Mouse (Mus musculus) stomach, embryonic 15.5 days (tissue): ENCODE measurements at regions not wholly inside any gene's neighbourhood (a gene's known extent, or its start where the extent isn't known, plus 50 kb on each side); places are given as distances from the start of the nearest gene placed in this dataset.

ENCODE experiments used
- ATAC-seq: fragments of 200-750 bp; cut with Nextera tagmentation; 2 replicates; pipeline ENCODE4 v1.8.0; 2017; ENCODE audit warnings: low read depth, moderate number of reproducible peaks, moderate TSS enrichment; ENCODE audit not compliant: insufficient read depth, low FRiP score
- H3K27ac ChIP-seq: fragments of 300-500 bp; sonication (generic); 2 replicates; pipeline ENCODE4 v1.5.1; 2015; ENCODE audit warnings: mild to moderate bottlenecking, inconsistent platforms
- H3K27me3 ChIP-seq: fragments of 300-500 bp; sonication (generic); replicated peaks from 2 replicates; pipeline ENCODE4 v1.6.1; 2015; ENCODE audit warnings: inconsistent platforms
- H3K36me3 ChIP-seq: fragments of 300-500 bp; sonication (generic); 2 replicates; pipeline ENCODE4 v1.6.1; 2015; ENCODE audit warnings: inconsistent platforms
- H3K4me1 ChIP-seq: fragments of 300-500 bp; sonication (generic); 2 replicates; pipeline ENCODE4 v1.6.1; 2015; ENCODE audit warnings: inconsistent platforms
- H3K4me2 ChIP-seq: fragments of 300-500 bp; sonication (generic); 2 replicates; pipeline ENCODE4 v1.6.1; 2015; ENCODE audit warnings: mild to moderate bottlenecking, inconsistent platforms
- H3K4me3 ChIP-seq: fragments of 300-500 bp; sonication (generic); replicated peaks from 2 replicates; pipeline ENCODE4 v1.5.1; 2015; ENCODE audit warnings: inconsistent platforms
- H3K9ac ChIP-seq: fragments of 300-500 bp; sonication (generic); 2 replicates; pipeline ENCODE4 v1.6.1; 2015; ENCODE audit warnings: inconsistent platforms
- H3K9me3 ChIP-seq: fragments of 300-500 bp; sonication (generic); 2 replicates; pipeline ENCODE4 v1.6.1; 2016; ENCODE audit warnings: inconsistent platforms
- WGBS: fragments of 180-500 bp; shearing (Covaris S2); methylation state at CpG from one replicate; pipeline ENCODE4 v1.1.7; 2015; 5-methylcytosine and 5-hydroxymethylcytosine counted together

GRCm38 (mm10) chr6:51272136-51272736 lies 160.2 kb upstream of the Nfe2l3 start:
- no peaks in the 10 kb centered on the region for H3K36me3 ChIP-seq
- H3K9me3 ChIP-seq, result no peaks in the 10 kb centered on the region
- H3K27me3 ChIP-seq, result no peaks in the 10 kb centered on the region
- WGBS, result 58% methylated on average over 19 of the region's 19 CpGs
- H3K9ac ChIP-seq, result no peak overlapping the region
- H3K4me3 ChIP-seq, result no peak overlapping the region; the same call in 1 of the 2 replicates
- H3K27ac ChIP-seq, result 0 out of 2 replicates have a peak overlapping the region, but pooled peaks have one; percentile 87
- H3K4me2 ChIP-seq, result peak overlapping the region; percentile 92
- ATAC-seq, result no peak
- H3K4me1 ChIP-seq, result peaks cover 2% of the 10 kb centered on the region; the same call in 1 of the 2 replicates

- Histone ChIP-seq H3K27me3 (no peaks in the 10 kb centered on the region), H3K4me1 (peaks cover 4% of the 10 kb centered on the region; the same call in 1 of the 2 replicates), H3K27ac (no peak overlapping the region), H3K9me3 (no peaks in the 10 kb centered on the region), H3K9ac (no peak overlapping the region), H3K4me2 (no peak overlapping the region), H3K36me3 (no peaks in the 10 kb centered on the region), H3K4me3 (no peak overlapping the region)
- 61% methylated on average over 10 of the region's 10 CpGs for WGBS
- ATAC-seq, result peak; percentile 31; the same call in 1 of the 2 replicates
Measured at GRCm38 (mm10) chr6:51279491-51279890, 153.0 kb upstream of the Nfe2l3 start.

- no peak overlapping the region for H3K9ac ChIP-seq
- H3K4me1 ChIP-seq, result peaks cover 4% of the 10 kb centered on the region; the same call in 1 of the 2 replicates
- H3K27me3 ChIP-seq, result no peaks in the 10 kb centered on the region
- no peak overlapping the region for H3K4me3 ChIP-seq
- WGBS, result 62% methylated on average over 7 of the region's 7 CpGs
- H3K9me3 ChIP-seq, result no peaks in the 10 kb centered on the region
- no peak overlapping the region for H3K4me2 ChIP-seq
- H3K36me3 ChIP-seq, result no peaks in the 10 kb centered on the region
- no peak for ATAC-seq
- H3K27ac ChIP-seq, result no peak overlapping the region
Measured at GRCm38 (mm10) chr6:51280231-51280630, 152.2 kb upstream of the Nfe2l3 start.

- Histone ChIP-seq H3K36me3 (no peaks in the 10 kb centered on the region), H3K9ac (no peak overlapping the region), H3K4me2 (0 out of 2 replicates have a peak overlapping the region, but pooled peaks have one; percentile 8), H3K4me3 (no peak overlapping the region), H3K4me1 (peaks cover 4% of the 10 kb centered on the region; the same call in 1 of the 2 replicates), H3K27ac (0 out of 2 replicates have a peak overlapping the region, but pooled peaks have one; percentile 9), H3K9me3 (no peaks in the 10 kb centered on the region), H3K27me3 (no peaks in the 10 kb centered on the region)
- 46% methylated on average over 11 of the region's 11 CpGs for WGBS
- ATAC-seq, result 0 out of 2 replicates have a peak, but pooled peaks have one; percentile 20
Measured at GRCm38 (mm10) chr6:51283916-51284706, 148.4 kb upstream of the Nfe2l3 start.

GRCm38 (mm10) chr6:51284881-51285280 lies 147.6 kb upstream of the Nfe2l3 start:
- Histone ChIP-seq H3K36me3 (no peaks in the 10 kb centered on the region), H3K27me3 (no peaks in the 10 kb centered on the region), H3K4me3 (no peak overlapping the region), H3K9ac (no peak overlapping the region), H3K4me2 (no peak overlapping the region), H3K4me1 (peaks cover 4% of the 10 kb centered on the region; the same call in 1 of the 2 replicates), H3K27ac (no peak overlapping the region), H3K9me3 (no peaks in the 10 kb centered on the region)
- ATAC-seq, result no peak
- 75% methylated on average over 9 of the region's 9 CpGs for WGBS

GRCm38 (mm10) chr6:51286836-51287235 lies 145.6 kb upstream of the Nfe2l3 start:
- 76% methylated on average over 2 of the region's 2 CpGs for WGBS
- Histone ChIP-seq H3K4me2 (no peak overlapping the region), H3K36me3 (no peaks in the 10 kb centered on the region), H3K4me1 (peaks cover 4% of the 10 kb centered on the region; the same call in 1 of the 2 replicates), H3K27me3 (no peaks in the 10 kb centered on the region), H3K9ac (no peak overlapping the region), H3K27ac (no peak overlapping the region), H3K9me3 (no peaks in the 10 kb centered on the region), H3K4me3 (no peak overlapping the region)
- no peak for ATAC-seq

- no peaks in the 10 kb centered on the region for H3K9me3 ChIP-seq
- no peaks in the 10 kb centered on the region for H3K36me3 ChIP-seq
- H3K27me3 ChIP-seq, result no peaks in the 10 kb centered on the region
- no peak overlapping the region for H3K4me2 ChIP-seq
- ATAC-seq, result peak; percentile 7; the same call in 1 of the 2 replicates
- H3K9ac ChIP-seq, result no peak overlapping the region
- H3K27ac ChIP-seq, result no peak overlapping the region
- H3K4me1 ChIP-seq, result peaks cover 4% of the 10 kb centered on the region; the same call in 1 of the 2 replicates
- H3K4me3 ChIP-seq, result no peak overlapping the region
- 54% methylated on average over 2 of the region's 2 CpGs for WGBS
Measured at GRCm38 (mm10) chr6:51287383-51287782, 145.1 kb upstream of the Nfe2l3 start.

GRCm38 (mm10) chr6:51287807-51288206 lies 144.7 kb upstream of the Nfe2l3 start:
- WGBS, result 67% methylated on average over 6 of the region's 6 CpGs
- Histone ChIP-seq H3K27ac (no peak overlapping the region), H3K4me3 (no peak overlapping the region), H3K4me2 (no peak overlapping the region), H3K27me3 (no peaks in the 10 kb centered on the region), H3K9me3 (no peaks in the 10 kb centered on the region), H3K36me3 (no peaks in the 10 kb centered on the region), H3K9ac (no peak overlapping the region), H3K4me1 (peaks cover 4% of the 10 kb centered on the region; the same call in 1 of the 2 replicates)
- no peak for ATAC-seq

- no peak overlapping the region for H3K27ac ChIP-seq
- 73% methylated on average over 7 of the region's 7 CpGs for WGBS
- ATAC-seq, result no peak
Measured at GRCm38 (mm10) chr6:51288306-51289066, 144.0 kb upstream of the Nfe2l3 start.

GRCm38 (mm10) chr6:51289067-51289725 lies 143.3 kb upstream of the Nfe2l3 start:
- H3K4me3 ChIP-seq, result no peak overlapping the region
- H3K4me2 ChIP-seq, result no peak overlapping the region
- 63% methylated on average over 6 of the region's 6 CpGs for WGBS
- peaks cover 2% of the 10 kb centered on the region; the same call in 1 of the 2 replicates for H3K4me1 ChIP-seq
- H3K27me3 ChIP-seq, result no peaks in the 10 kb centered on the region
- ATAC-seq, result no peak
- no peaks in the 10 kb centered on the region for H3K9me3 ChIP-seq
- no peak overlapping the region for H3K27ac ChIP-seq
- H3K36me3 ChIP-seq, result no peaks in the 10 kb centered on the region
- no peak overlapping the region for H3K9ac ChIP-seq

More at GRCm38 (mm10) chr6:51288306-51289066, 144.0 kb upstream of the Nfe2l3 start:
- Histone ChIP-seq H3K4me2 (no peak overlapping the region), H3K9me3 (no peaks in the 10 kb centered on the region), H3K27me3 (no peaks in the 10 kb centered on the region), H3K9ac (no peak overlapping the region), H3K4me3 (no peak overlapping the region), H3K4me1 (peaks cover 4% of the 10 kb centered on the region; the same call in 1 of the 2 replicates), H3K36me3 (no peaks in the 10 kb centered on the region)

- H3K4me3 ChIP-seq, result no peak overlapping the region
- H3K9me3 ChIP-seq, result no peaks in the 10 kb centered on the region
- no peak overlapping the region for H3K9ac ChIP-seq
- ATAC-seq, result no peak
- H3K36me3 ChIP-seq, result no peaks in the 10 kb centered on the region
- no peaks in the 10 kb centered on the region for H3K4me1 ChIP-seq
- whole genome bisulfite sequencing, result 63% methylated on average over 11 of the region's 11 CpGs
- H3K27ac ChIP-seq, result no peak overlapping the region
- no peaks in the 10 kb centered on the region for H3K27me3 ChIP-seq
- no peak overlapping the region for H3K4me2 ChIP-seq
Measured at GRCm38 (mm10) chr6:51300694-51301417, 131.6 kb upstream of the Nfe2l3 start.
